Mouse (Mus musculus): ENCODE data around the gene Ift81.

Ift81 gene

GRCm38 (mm10) chr5:122625565-122626252 is 11.4 kb upstream of the Ift81 start:
- no peak for DNase-seq (ENCODE audit: low read depth, low spot score)

GRCm38 (mm10) chr5:122624952-122625479 is 10.7 kb upstream of the Ift81 start:
- DNase-seq (ENCODE audit: low read depth, low spot score), result no peak

GRCm38 (mm10) chr5:122623861-122624260 is 9.5 kb upstream of the Ift81 start:
- DNase-seq (ENCODE audit: low read depth, low spot score), result no peak

- DNase-seq (ENCODE audit: low read depth, low spot score), result peak; percentile 34
Observed at GRCm38 (mm10) chr5:122622526-122622925, 8.2 kb upstream of the Ift81 start.

- peak; percentile 98 for DNase-seq (ENCODE audit: low read depth, low spot score)
Observed at GRCm38 (mm10) chr5:122621376-122621886, 7.1 kb upstream of the Ift81 start.

GRCm38 (mm10) chr5:122619686-122620296 is 5.5 kb upstream of the Ift81 start:
- DNase-seq (ENCODE audit: low read depth, low spot score), result no peak

- DNase-seq (ENCODE audit: low read depth, low spot score), result no peak
Observed at GRCm38 (mm10) chr5:122617718-122618117, 3.4 kb upstream of the Ift81 start.

DNA sequence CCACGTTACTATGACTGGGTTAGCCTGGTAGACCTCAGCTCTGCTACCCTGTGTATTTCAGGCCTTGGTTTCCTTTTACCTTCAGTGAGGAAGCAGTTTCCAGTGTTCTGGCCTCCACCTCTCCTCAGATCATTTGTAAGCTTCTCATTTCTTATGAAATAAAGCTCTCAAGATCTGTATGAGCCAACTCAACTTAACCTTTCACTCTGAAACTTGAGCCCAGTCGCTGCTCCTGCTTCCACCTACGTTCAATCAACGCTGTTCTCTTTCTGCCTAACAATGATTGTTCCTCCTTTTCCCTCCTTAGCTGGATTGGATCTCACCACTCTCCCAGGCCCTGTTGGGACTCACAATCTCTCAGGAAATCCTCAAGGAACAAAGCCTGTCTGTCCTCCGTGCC is 2.7 kb downstream of the Ift81 start:
- no peak for DNase-seq (ENCODE audit: low read depth, low spot score)

DNA sequence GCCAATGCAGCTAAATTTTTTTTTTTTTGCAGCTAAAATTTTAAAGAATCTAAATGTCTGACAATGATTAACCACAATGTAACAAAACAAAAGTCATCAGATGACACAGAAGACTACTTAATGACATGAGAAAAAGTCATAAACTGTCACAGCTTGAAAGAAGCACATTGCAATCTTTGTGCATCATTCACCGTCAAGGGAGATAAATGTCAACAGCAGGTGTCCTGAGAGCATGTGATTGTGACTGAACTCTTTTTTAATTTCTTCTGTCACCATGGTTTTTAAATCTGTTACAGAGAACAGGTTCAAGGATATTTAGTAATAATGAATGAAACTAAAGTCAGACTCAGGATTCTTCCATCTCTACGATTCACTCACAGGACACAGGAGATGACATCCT is 9.4 kb downstream of the Ift81 start:
- DNase-seq (ENCODE audit: low read depth, low spot score), result no peak

DNA sequence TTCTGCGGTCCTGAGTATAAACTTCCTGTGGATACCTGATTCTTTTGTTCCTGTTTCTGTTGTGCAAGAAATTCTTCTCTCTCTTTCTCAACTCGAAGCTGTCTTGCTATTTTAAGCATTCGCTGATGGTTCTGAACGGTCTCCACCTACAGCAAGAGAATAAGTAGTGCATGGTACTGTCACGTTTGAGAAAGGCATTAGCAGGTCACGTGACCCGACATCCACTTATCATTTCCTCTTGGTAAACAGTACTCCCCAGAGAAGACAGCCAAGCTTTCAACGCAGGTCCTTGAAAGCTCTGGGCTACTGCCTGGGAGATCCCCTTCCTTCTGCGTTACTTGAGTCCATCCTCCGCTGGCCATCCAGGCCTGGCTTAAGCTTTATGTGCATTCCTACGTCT is 12.1 kb downstream of the Ift81 start:
- DNase-seq (ENCODE audit: low read depth, low spot score), result no peak

DNA sequence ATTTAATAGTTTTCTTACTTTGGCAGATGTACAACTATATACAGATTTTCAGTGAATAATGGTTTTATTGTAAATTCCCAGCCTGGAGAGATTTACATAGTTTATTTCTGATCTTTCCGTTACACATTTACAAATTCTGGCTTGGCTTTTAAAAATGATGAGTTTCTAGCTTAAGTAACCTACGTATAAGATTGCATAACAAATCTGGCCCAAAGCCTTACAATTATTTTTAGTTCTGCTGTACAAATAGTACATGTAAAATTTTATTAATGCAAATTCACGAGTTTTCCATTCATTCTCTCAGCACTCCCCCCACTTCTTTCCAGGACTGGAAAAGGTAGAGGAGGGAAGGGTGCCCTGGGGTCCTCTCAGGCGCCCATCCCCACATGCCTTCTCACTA is 18.8 kb downstream of the Ift81 start:
- DNase-seq (ENCODE audit: low read depth, low spot score), result no peak

DNA sequence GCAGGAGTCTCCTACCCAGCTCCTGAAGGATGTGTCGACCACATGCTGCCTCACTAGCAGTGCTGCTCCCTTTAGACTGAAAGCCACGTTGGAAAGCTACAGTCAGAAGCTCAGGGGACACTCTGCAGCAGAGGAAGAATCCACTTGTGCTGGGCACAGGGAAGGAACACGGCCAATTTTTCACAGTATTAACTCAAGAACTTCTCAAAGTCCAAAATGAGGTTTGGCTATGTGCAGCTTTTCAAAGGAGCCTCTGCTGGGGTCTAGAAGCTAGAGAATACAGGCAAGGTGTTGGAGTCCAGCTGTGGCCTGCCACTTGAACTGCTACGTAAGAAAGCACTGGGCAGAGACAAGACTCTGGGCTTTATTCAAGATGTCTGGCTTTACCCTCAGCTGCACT is 24.4 kb downstream of the Ift81 start:
- no peak for DNase-seq (ENCODE audit: low read depth, low spot score)

DNA sequence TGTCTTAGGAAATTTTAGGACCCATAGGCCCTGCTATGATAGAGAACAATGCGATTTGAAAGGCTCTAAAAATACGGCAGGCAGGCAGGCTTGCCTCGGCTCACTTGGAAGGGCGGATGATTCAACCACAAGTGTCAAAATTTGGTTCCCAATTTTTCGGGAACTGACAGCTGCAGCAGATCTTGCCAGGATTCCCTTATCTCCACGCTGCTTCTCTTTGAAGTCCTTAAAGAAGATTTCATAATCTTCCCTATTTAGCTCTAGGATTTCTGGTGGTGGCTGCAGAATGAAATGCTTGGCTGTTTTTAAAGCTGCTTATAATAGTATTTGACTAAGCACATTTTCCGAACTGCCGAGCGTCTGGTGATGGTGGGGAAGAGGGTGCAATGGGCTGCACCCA is 28.8 kb downstream of the Ift81 start:
- DNase-seq (ENCODE audit: low read depth, low spot score), result no peak

DNA sequence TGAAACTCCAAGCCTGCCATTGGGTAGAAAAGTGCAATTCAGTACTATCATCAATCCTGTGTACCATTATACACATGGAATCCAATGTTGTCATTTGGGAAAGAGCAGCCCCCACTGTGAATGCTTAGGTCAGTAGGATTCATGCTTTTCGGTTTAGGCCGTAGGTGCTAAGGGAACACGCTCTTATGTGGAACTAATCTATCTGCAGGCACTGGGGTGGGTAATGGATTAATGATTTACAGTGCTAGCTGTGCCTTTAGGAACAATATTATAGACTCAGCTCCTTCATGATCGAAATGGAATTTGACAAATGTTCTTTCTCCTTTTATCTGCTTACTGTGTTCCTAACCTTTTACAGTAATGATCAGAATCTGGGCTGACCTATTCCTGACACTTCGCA is 30.2 kb downstream of the Ift81 start:
- no peak for DNase-seq (ENCODE audit: low read depth, low spot score)

- DNase-seq (ENCODE audit: low read depth, low spot score), result peak; percentile 22
Observed at GRCm38 (mm10) chr5:122576683-122577329, 37.5 kb downstream of the Ift81 start.

GRCm38 (mm10) chr5:122572001-122572400 is 42.3 kb downstream of the Ift81 start:
- no peak for DNase-seq (ENCODE audit: low read depth, low spot score)

GRCm38 (mm10) chr5:122566626-122567025 is 47.7 kb downstream of the Ift81 start:
- no peak for DNase-seq (ENCODE audit: low read depth, low spot score)

DNA sequence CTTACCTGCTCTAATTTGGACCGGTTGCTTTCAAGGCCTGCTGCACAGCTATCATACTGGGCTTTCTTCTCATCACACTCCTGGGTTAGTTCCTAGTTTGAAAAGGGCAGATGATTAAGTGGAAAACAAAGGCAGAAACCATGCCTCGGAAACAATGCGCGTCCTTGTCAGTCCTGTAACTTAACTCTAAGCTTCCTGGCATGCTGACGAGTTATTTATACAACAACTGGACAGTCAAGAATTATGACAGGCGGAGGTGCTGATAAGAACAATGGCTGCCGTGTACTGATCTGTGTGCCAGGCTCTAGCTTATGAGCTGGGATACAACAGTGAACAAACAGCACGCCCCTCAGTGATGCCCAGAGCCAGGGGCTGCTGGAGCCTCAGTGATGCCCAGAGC is 53.7 kb downstream of the Ift81 start:
- DNase-seq (ENCODE audit: low read depth, low spot score), result no peak

DNA sequence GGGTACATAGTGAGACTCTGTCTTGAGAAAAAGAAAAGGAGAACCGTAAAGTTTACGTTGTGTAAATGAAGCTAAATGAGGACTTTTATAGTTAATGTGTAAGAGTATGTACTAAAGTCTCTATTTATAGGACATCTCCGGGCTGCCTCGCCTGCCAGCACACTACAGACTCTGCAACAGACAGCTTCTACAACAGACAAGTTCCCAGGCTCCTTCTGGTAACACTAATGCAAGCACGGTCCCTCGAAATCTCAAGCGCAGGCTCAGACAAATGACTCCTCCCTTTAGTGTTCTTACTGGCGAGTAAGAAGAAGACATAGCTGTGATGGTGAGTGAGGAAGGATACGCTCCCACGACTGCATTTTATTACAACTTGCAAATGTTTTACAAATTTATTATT is 56.2 kb downstream of the Ift81 start:
- no peak for DNase-seq (ENCODE audit: low read depth, low spot score)

- no peak for DNase-seq (ENCODE audit: low read depth, low spot score)
Observed at GRCm38 (mm10) chr5:122555107-122555506, 59.2 kb downstream of the Ift81 start.

- DNase-seq (ENCODE audit: low read depth, low spot score), result no peak
Observed at GRCm38 (mm10) chr5:122552638-122553037, 61.7 kb downstream of the Ift81 start.

- no peak for DNase-seq (ENCODE audit: low read depth, low spot score)
Observed at GRCm38 (mm10) chr5:122550460-122550859, 63.9 kb downstream of the Ift81 start.

DNA sequence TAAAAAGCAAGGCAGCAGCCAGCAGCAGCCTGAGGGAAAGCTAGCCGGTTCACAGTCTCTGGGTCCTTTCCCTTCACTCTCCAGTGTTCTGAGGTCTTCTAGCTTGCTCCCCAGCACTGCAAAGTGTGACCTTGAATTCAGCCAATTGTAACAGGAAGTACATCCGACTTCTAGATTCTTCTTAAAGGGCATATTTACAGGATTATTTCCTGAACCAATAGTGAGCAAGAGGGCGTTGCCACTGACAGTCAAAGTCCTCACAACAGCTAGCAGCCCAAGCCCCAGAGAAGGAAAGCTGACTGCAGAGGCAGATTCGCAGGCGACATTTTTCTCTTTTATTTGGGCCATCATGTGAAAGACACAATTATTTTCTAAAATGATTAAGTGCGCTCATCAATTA is 65.6 kb downstream of the Ift81 start:
- DNase-seq (ENCODE audit: low read depth, low spot score), result peak; percentile 33

Data from 3T3-L1 (cell line).